Mouse (Mus musculus): ENCODE results near the gene Atxn2.

GRCm38 (mm10) chr5:121670412-121670811 lies 40.7 kb upstream of the Atxn2 start:
- TF ChIP-seq GATA1 (IDR thresholded peaks at IDR 0.05; ENCODE audit: borderline replicate concordance, low read length) (no peak), FLI1 (IDR thresholded peaks at IDR 0.05; ENCODE audit: low read length) (no peak)
